17 mouse cellular contexts compared by ENCODE assay signal in the genomic region with DNA sequence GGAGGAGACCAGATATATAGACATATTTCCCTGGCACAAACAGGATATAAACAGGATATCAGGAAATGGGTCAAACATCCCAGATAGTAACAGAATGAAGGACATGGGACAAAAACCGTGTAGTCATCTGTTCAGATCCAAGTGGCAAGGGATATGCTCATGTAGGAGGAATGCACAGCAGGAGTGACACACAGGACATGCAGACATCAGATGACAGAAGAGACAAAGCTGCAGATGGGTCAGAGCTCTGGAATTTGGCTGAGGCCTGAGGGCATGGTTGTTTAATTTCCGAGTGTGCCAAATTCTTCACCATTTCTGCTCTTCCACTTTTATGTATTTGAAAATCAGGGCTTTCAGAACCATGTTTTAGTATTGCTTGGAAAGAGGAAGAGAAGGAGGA.
DNase-seq lines count a peak whose midpoint lies in the region.
"Had no signal": no experiment of that assay in that cellular context is flagged by ENCODE, and none has a peak within 500 bp of the region (broad histone marks: within the 10 kb centered on the region; RNA-seq: fewer than 3 reads in every experiment).

No protein-coding gene starts in this region.

- intact Hi-C loops in heart, postnatal 10 days (cut with DNase I): loop anchor here (5.0 kb wide), 1 partner anchor 73 kb away; no protein-coding TSS in a partner anchor
- intact Hi-C loops in heart, postnatal 14 days (cut with DNase I): no loop called here

- DNase-seq in adrenal gland, postnatal 25 days: peak; percentile 10
- no peak for DNase-seq in adrenal gland, adult 8-10 months
- peak; percentile 1 to 5 for DNase-seq in heart, postnatal 10 days
- no peak for DNase-seq in heart, postnatal 14 days
- DNase-seq in Muller cell, postnatal 12 days (ENCODE audit: inconsistent ontology term): peak; percentile 95
- no peak for DNase-seq in embryo, embryonic 9.5 days (ENCODE audit: extremely low spot score)
- DNase-seq in retina, postnatal 1 day: no peak
- DNase-seq: cerebellum, adult 11 months; cerebellum, adult 9-11 months; embryo, embryonic 11 days; forebrain, postnatal 0 days; gastrocnemius, postnatal 25 days; heart, adult 2 months; kidney, adult 18-20 months; kidney, postnatal 25 days; lung, embryonic 14.5 days; thymus, postnatal 4 days had no signal

Comparison
In these comparisons a context has a peak if more than half of its experiments do, and no peak if none do; other contexts are left out.
1. DNase-seq: peak in adrenal gland, postnatal 25 days (single experiment), heart, postnatal 10 days (2 of 2) and Muller cell, postnatal 12 days (single experiment); none in adrenal gland, adult 8-10 months (single experiment), heart, postnatal 14 days (0 of 2), embryo, embryonic 9.5 days (single experiment) and retina, postnatal 1 day (single experiment).